Mouse (Mus musculus) olfactory bulb, adult 2 months (tissue): ENCODE results near the gene Gm11937.

ENCODE experiments used
- CTCF ChIP-seq: fragments of 200-500 bp; IDR thresholded peaks from 2 replicates; pipeline ENCODE4 v1.5.1; 2012; ENCODE audit warnings: low read depth, mild to moderate bottlenecking, low read length, moderate library complexity; ENCODE audit not compliant: insufficient read depth
- POLR2A ChIP-seq: fragments of 200-500 bp; IDR thresholded peaks from 2 replicates; pipeline ENCODE4 v1.6.1; 2012; ENCODE audit warnings: mild to moderate bottlenecking, low read depth, low read length, moderate library complexity; ENCODE audit not compliant: insufficient read depth

DNA sequence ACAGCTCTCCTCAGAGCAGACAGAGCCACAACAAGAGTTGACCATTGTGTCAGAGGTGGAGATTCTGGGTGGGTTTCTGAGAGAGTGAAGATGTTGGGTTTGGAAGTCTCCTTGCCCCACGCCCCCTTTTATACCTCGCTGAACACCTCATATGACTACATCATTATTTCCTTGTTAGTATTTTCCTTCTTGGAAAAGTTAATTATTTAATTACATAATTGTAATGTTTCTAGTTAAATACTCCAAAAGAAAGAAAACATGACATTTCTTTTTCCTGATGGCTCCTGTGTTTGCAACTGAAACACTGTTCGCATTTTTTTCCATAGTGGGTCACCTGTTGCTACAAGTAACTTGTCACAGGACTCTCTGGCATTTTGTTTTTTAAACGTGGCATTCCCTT, 18.1 kb upstream of the Gm11937 start, which contains the start of gene Krtap4-1:
- no peak for TF ChIP-seq CTCF
- no peak for TF ChIP-seq POLR2A
